Mouse (Mus musculus) forebrain, embryonic 10.5 days (tissue): ENCODE data around the gene Ttc30a2. TPM values are rescaled to one million over a fixed set of nuclear protein-coding genes. Genes with fewer than 3 reads are reported as not detected.
"Not testable (repeated sequence)": the region's sequence is repeated elsewhere in the genome, so short reads cannot be mapped to it uniquely, and the experiment has no call there.

Experiments
- DNase-seq: peaks from one replicate; pipeline ENCODE4 v3.0.0-alpha.2; 2017; ENCODE audit warnings: low spot score; ENCODE audit errors: extremely low spot score
- H3K27ac ChIP-seq: fragments of 300-500 bp; sonication (generic); 2 replicates; pipeline ENCODE4 v1.5.1; 2016; ENCODE audit warnings: mild to moderate bottlenecking
- H3K27me3 ChIP-seq: fragments of 300-500 bp; sonication (generic); 2 replicates; pipeline ENCODE4 v1.6.1; 2016; ENCODE audit warnings: mild to moderate bottlenecking; ENCODE audit not compliant: poor library complexity, severe bottlenecking
- H3K36me3 ChIP-seq: fragments of 300-500 bp; sonication (generic); replicated peaks from 2 replicates; pipeline ENCODE4 v1.6.1; 2016; ENCODE audit warnings: mild to moderate bottlenecking, moderate library complexity
- H3K4me1 ChIP-seq: fragments of 300-500 bp; sonication (generic); 2 replicates; pipeline ENCODE4 v1.6.1; 2016
- H3K4me3 ChIP-seq: fragments of 300-500 bp; sonication (generic); 2 replicates; pipeline ENCODE4 v1.5.1; 2016; ENCODE audit warnings: mild to moderate bottlenecking, moderate library complexity
- H3K9me3 ChIP-seq: fragments of 300-500 bp; sonication (generic); 2 replicates; pipeline ENCODE4 v1.6.1; 2016; ENCODE audit warnings: mild to moderate bottlenecking, moderate library complexity
- WGBS: fragments of 180-500 bp; shearing (Covaris S2); methylation state at CpG from one replicate; pipeline ENCODE4 v1.1.7; 2016; 5-methylcytosine and 5-hydroxymethylcytosine counted together
- polyA plus RNA-seq: library from polyadenylated mRNA; unstranded; fragments of >200 nt; fragmentation: Nextera tagmentation; extraction: Ambion mirVana; gene quantifications from 2 replicates; pipeline ENCODE4 v1.2.1, GENCODE M21; 2016

Gene Ttc30a2
- polyA plus RNA-seq, 1 experiment from 2014 or later, result 0.53 TPM

DNA sequence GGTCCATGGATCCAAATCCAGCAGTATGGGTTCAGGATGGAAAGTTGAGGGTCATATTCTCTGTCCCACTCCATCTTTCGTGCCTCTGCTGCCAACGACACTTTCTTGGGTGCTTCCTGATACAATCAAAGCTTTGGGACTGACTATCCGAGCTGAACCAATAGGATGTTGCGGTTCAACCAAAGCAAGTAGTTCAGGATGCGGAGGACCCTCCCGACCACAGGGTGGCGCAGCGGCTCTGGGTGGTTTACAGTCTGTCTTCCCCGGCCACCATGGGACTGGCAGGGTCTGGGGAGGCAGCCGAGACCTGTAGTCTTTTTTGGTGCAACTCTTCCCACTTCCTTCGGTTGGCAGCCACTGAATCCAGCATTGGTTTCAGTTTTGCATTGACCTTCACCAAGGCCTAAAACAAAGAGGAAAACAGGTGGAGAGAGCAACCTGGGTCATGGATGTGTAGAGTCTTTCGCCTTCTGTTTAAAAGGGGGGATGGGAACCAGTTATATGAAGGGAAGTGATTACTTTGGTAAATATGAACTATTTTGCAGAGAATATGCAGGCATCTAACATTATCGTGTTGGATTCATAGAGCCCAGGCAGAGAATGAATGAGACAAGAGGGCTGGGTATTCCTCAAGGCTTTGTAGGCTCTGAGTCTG is 13.0 kb upstream of the Ttc30a2 start:
- WGBS, result 53% methylated on average over 13 of the region's 13 CpGs
- DNase-seq, result peak; percentile 74
- Histone ChIP-seq H3K9me3 (no peaks in the 10 kb centered on the region), H3K36me3 (no peaks in the 10 kb centered on the region), H3K4me3 (no peak overlapping the region), H3K27me3 (no peaks in the 10 kb centered on the region), H3K4me1 (peaks cover 55% of the 10 kb centered on the region), H3K27ac (peak overlapping the region; percentile 60; the same call in 1 of the 2 replicates)

DNA sequence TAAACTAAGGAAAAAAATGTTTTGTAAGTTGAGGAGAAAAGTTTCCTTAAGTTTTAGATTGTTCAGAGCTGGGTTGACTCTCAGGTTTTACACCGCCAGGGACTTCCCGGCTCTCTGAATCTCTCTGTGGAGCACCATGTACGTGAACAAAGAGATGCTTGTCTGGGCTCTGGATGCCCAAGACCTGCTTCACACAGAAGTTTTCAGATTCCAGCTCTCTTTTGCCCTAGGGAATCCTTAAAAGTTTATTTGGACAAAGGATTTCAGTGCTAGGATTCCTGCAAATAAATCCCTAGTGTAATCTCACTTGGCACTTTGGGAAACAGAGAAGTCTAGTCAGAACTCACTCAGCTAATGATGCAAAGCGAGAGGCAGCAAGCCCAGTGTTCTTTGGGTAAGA is 11.7 kb upstream of the Ttc30a2 start:
- no peak for DNase-seq
- Histone ChIP-seq H3K27ac (peak overlapping the region; percentile 56; the same call in 1 of the 2 replicates), H3K4me1 (peaks cover 67% of the 10 kb centered on the region), H3K4me3 (no peak overlapping the region), H3K9me3 (no peaks in the 10 kb centered on the region), H3K36me3 (no peaks in the 10 kb centered on the region), H3K27me3 (no peaks in the 10 kb centered on the region)
- 59% methylated on average over 4 of the region's 4 CpGs for WGBS

DNA sequence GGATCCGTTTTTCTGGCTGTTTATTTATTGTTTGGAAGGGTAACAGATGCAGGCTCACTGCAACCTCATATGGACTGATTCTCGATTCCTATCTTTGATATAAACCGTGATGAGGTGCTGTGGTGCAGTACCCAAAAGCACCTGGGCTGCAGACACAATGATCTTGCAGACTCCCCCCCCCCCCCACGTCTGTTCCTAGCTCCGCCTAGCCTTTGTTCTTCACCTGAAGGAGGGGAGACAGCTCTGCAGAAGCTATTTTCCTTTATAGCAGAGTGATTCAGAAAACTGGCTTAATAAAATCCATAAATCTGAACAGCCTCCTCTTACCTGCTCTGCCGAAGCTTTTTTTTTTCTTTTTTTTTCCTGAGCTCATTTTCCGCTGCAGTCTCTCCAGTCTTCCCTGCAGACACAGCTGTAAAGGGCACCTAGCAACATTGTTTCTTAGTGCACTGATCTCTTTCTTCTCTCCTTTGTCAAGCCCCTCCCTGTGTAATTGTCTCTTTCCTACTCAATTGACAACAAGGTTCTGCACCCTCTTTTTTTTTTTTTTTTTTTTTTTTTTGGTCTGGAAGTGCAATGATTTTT is 10.9 kb upstream of the Ttc30a2 start:
- WGBS, result 39% methylated on average over 7 of the region's 7 CpGs
- Histone ChIP-seq H3K4me3 (no peak overlapping the region), H3K36me3 (no peaks in the 10 kb centered on the region), H3K9me3 (no peaks in the 10 kb centered on the region), H3K27me3 (no peaks in the 10 kb centered on the region), H3K4me1 (peaks cover 67% of the 10 kb centered on the region), H3K27ac (0 out of 2 replicates have a peak overlapping the region, but pooled peaks have one; percentile 35)
- DNase-seq, result no peak

DNA sequence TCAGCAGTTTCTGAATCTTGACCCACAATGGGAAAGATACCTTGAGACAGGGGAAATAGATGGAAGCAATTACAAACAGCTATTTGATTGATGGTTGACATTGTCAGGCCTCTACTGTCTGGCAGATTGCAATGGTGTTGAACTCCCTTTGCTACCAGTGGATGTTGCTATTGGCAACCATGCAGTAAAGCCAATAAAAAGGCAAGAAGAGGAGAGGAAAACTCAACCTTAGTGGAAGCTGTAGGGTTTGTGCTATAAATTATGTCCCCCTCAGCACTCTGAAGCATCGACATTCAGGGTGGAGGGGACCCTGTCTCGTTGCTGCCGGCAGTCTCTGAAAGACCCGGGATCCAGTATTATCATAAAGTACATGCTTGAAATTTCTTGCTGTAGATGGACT is 10.4 kb upstream of the Ttc30a2 start:
- H3K4me3 ChIP-seq, result no peak overlapping the region
- no peaks in the 10 kb centered on the region for H3K9me3 ChIP-seq
- H3K36me3 ChIP-seq, result no peaks in the 10 kb centered on the region
- DNase-seq, result no peak
- 84% methylated on average over 4 of the region's 4 CpGs for WGBS
- peaks cover 64% of the 10 kb centered on the region for H3K4me1 ChIP-seq
- no peaks in the 10 kb centered on the region for H3K27me3 ChIP-seq
- H3K27ac ChIP-seq, result no peak overlapping the region

DNA sequence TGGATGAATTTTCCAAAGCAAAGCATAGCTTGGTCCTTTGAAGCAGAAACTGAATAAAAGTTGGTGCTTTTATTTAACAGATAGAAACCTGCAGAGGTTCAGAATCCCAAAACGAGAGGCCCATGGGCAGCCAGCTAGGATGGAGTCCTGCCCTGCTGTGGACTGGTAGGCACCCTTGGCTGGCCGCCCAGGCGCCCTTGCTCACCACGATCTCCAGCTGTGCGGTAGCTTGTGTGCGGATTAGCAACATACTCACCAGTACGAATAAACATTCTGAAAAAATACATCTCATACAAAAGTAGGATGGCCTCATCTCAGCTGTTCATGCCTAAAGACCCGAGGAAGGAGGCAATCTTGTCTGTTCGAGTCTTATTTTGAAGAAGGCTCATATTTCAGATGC is 9.8 kb upstream of the Ttc30a2 start:
- no peak overlapping the region for H3K4me3 ChIP-seq
- no peaks in the 10 kb centered on the region for H3K36me3 ChIP-seq
- no peak overlapping the region for H3K27ac ChIP-seq
- no peak for DNase-seq
- H3K4me1 ChIP-seq, result peaks cover 62% of the 10 kb centered on the region
- H3K27me3 ChIP-seq, result no peaks in the 10 kb centered on the region
- WGBS, result 78% methylated on average over 9 of the region's 9 CpGs
- H3K9me3 ChIP-seq, result no peaks in the 10 kb centered on the region

DNA sequence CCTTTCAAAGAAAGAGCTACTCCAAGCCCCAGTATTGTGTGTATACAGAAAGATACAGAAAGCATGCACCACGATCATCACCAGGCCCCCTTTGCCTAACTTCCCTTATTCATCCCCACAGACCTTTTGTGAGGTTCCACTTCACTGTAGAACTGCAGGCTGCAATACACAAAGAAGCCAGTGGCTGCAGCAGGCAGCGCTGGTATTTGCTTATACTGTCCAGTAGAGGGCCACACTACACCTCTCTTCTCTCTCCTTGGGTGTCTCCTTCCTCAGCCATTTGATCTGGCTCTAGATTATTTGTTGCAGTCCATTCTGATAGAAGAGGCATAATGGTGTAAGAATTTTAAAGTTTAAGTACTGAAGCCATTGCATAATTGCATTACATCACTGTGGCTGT is 7.2 kb upstream of the Ttc30a2 start:
- Histone ChIP-seq H3K27ac (peak overlapping the region; percentile 71), H3K4me1 (peaks cover 43% of the 10 kb centered on the region)
- 7% methylated on average over 2 of the region's 2 CpGs for WGBS

DNA sequence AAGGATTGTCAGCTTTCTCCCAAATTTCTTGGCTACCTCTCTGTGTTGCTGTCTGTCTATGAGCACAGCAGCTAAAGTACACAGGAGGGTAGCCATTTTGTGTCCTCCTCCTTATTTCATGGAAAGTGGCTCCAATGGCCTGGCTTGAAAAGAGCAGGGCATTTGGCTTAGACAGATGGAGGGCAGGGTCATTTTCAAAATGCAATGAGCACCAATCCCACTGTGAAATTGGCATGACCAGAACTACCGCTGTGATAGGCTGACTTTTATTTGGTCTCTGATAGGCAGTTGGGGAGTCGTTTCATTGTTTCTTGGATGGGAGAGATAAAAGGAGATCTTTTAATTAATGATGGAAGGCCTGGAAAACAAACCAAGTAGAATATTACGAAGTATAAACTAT is 5.9 kb upstream of the Ttc30a2 start:
- Histone ChIP-seq H3K9me3 (0 out of 2 replicates have a peak, but pooled peaks cover 4% of the 10 kb centered on the region), H3K4me1 (peaks cover 34% of the 10 kb centered on the region), H3K27me3 (no peaks in the 10 kb centered on the region), H3K27ac (no peak overlapping the region), H3K36me3 (no peaks in the 10 kb centered on the region; the same call in 1 of the 2 replicates), H3K4me3 (no peak overlapping the region)
- no peak for DNase-seq
- WGBS, result 91% methylated on average over 3 of the region's 3 CpGs

More for the DNA sequence above, 7.2 kb upstream of the Ttc30a2 start:
- H3K9me3 ChIP-seq, result 0 out of 2 replicates have a peak, but pooled peaks cover 4% of the 10 kb centered on the region
- H3K4me3 ChIP-seq, result no peak overlapping the region
- no peaks in the 10 kb centered on the region for H3K27me3 ChIP-seq
- H3K36me3 ChIP-seq, result no peaks in the 10 kb centered on the region
- peak; percentile 69 for DNase-seq

DNA sequence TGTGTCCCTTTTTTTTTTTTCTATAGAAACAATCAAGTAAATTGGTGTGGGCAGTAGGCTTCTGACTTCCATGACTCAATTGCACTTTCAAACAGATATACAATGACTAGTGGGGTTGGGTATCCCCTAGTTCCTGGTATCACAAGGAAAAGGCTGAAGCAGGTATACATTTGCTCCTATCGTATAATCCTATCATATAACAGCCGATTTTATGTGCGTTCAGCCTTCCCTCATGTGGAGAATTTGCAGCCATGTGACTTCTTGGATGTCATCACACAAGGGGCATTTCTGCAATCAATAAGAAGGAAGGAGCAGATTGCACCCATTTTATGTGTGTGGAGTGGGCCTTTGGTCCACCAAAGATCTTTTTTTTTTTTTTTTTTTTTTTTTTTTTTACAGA is 5.1 kb upstream of the Ttc30a2 start:
- WGBS, result 96% methylated on average over 3 of the region's 3 CpGs
- Histone ChIP-seq H3K36me3 (no peaks in the 10 kb centered on the region; the same call in 1 of the 2 replicates), H3K4me1 (peaks cover 26% of the 10 kb centered on the region), H3K4me3 (no peak overlapping the region), H3K27me3 (no peaks in the 10 kb centered on the region), H3K9me3 (0 out of 2 replicates have a peak, but pooled peaks cover 4% of the 10 kb centered on the region), H3K27ac (no peak overlapping the region)
- DNase-seq, result no peak

DNA sequence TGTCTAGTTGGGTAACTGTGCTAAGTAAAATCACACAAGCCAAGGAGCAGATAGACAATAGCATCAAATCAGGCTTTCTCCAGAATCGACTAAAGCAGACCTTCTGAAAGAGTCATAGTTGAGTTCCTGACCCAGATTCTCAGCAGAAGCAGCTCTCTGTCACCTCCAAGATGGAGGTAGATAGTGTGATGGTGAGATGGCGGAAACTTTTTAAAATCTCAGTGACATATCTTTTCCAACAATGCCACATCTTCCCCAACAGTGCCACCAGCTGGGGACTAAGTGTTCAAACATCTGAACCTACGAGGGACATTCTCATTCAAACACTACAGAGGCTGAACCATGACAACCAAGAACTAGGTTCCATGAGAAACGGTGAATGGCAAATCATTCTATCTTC is 4.7 kb upstream of the Ttc30a2 start:
- 95% methylated on average over 4 of the region's 4 CpGs for WGBS
- Histone ChIP-seq H3K36me3 (no peaks in the 10 kb centered on the region; the same call in 1 of the 2 replicates), H3K27me3 (no peaks in the 10 kb centered on the region), H3K9me3 (0 out of 2 replicates have a peak, but pooled peaks cover 4% of the 10 kb centered on the region), H3K4me1 (peaks cover 21% of the 10 kb centered on the region), H3K27ac (no peak overlapping the region), H3K4me3 (no peak overlapping the region)
- no peak for DNase-seq

DNA sequence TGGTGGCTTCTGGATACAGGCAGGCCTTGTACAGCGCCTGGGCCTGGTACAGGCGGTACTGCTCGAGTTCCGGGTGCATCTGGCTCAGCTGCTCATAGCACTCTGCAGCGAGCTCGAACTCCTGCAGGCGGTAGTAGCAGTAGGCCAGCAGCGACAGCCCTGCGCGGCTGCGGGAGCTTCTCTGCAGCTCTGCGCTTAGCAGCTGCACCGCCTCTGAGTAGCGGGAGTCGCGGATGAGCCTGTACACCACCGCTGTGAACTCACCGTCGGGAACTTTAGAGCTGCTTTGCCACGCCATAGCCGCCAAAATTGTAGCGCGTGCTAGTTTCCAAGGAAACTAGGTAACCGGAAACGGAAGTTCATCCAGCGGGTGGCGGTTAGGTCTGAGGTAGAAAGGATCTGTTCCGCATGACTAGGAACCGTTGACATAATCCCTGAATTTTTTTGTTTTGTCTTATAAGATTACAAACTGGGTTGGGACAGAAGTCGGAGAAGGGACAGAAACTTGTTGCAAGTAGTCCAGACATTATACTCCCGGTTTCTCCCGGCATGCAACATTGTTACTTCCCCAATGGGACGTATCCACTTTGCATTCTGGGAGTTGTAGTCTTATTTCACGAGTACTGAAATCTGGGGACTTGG is 3.6 kb upstream of the Ttc30a2 start, which contains the start of gene Ttc30a1:
Gene Ttc30a1 (minus strand): TSS at position 528 of the 642 bp plus-strand sequence.
- Histone ChIP-seq H3K27ac (peak within 1 kb of the TSS; percentile 90), H3K4me3 (peak within 1 kb of the TSS; percentile 55), H3K4me1 (peaks cover 19% of the 10 kb centered on the region)
- not testable (repeated sequence) for H3K27me3 ChIP-seq, H3K9me3 ChIP-seq, H3K36me3 ChIP-seq
- WGBS, result 5% methylated on average over 34 of the region's 34 CpGs
- peak; percentile 82 for DNase-seq

DNA sequence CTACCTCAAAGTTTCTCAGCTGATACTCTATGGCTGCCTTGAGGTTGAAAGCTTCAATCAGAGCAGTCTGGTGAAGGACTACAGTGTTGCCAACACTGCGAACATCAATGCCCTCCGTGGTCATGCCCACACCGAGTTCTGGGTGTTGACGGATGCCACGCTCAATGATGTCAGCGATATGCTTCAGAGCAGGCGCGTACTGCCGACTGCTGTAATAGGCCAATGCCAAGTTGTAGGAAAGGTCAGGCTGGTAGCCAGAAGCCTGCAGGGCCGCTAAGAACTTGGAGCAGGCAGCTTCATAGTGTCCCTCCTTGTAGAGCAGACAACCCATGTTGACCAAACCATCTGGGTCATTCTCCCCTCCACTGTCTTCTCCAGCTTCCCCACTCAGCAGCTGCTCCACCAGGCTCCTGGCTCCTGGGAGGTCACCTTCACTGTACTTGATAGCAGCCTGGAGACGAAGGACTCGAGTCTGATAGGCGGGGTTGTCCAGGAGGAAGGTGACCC is 3.0 kb upstream of the Ttc30a2 start:
- H3K9me3 ChIP-seq, H3K27me3 ChIP-seq, H3K36me3 ChIP-seq, DNase-seq: not testable (repeated sequence)
- Histone ChIP-seq H3K27ac (peak overlapping the region; percentile 90; the same call in 1 of the 2 replicates), H3K4me1 (peaks cover 16% of the 10 kb centered on the region), H3K4me3 (peak overlapping the region; percentile 55)
- WGBS, result 96% methylated on average over 13 of the region's 13 CpGs

DNA sequence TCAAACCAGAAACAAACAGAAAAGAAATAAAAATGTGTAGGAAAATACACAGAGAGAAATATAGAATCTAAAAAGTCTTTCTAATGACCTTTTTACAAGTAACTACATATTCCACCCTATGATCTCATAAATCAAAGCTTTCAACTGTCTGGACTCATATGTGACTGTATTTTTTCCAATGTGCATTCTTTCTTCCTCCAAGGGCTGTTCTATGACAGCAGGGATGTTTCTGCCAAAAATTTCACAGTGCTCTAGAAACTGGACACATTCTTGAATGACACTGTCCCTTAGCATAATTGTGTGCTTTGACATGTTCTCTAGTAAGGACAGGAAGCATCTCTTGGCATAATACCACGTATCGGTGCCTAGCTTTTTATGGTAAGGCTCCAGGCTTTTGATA is 1.9 kb downstream of the Ttc30a2 start:
- 91% methylated on average over 2 of the region's 2 CpGs for WGBS

DNA sequence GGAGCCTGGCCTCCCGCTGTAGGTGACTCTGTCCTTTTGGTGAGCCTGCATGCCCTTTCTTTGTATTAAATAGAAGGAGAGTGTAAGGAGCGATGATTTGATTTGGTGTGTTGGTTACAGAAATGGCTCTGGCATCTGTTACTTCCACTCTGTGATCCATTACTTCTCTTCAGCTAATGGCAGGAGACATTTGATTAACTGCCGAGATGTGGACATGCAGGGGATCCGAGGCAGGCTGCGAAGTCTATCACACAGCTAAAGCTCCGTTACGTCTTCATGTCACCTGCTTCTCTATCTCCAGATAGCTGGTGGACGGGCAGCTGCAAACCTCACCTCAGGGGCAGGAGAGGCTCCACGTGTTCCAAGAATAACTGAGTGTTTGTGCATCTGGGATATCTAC is 3.8 kb downstream of the Ttc30a2 start:
- H3K4me3 ChIP-seq, result no peak overlapping the region
- no peaks in the 10 kb centered on the region for H3K4me1 ChIP-seq
- H3K9me3 ChIP-seq, result no peaks in the 10 kb centered on the region
- 83% methylated on average over 9 of the region's 9 CpGs for WGBS
- no peaks in the 10 kb centered on the region for H3K27me3 ChIP-seq
- no peaks in the 10 kb centered on the region for H3K36me3 ChIP-seq
- no peak overlapping the region for H3K27ac ChIP-seq
- no peak for DNase-seq

More for the DNA sequence above, 1.9 kb downstream of the Ttc30a2 start:
- H3K4me1 ChIP-seq, DNase-seq, H3K4me3 ChIP-seq, H3K9me3 ChIP-seq, H3K36me3 ChIP-seq, H3K27ac ChIP-seq, H3K27me3 ChIP-seq: not testable (repeated sequence)
